Mouse (Mus musculus): ENCODE results near the gene Adam11. TPM values are rescaled to one million over a fixed set of nuclear protein-coding genes. Genes with fewer than 3 reads are reported as not detected.

The Adam11 gene
- polyA plus RNA-seq (2014; fragmentation: Illumina TruSeq; extraction: RNeasy Lipid Tissue Mini Kit (QIAGEN cat#74804)), result not detected

DNA sequence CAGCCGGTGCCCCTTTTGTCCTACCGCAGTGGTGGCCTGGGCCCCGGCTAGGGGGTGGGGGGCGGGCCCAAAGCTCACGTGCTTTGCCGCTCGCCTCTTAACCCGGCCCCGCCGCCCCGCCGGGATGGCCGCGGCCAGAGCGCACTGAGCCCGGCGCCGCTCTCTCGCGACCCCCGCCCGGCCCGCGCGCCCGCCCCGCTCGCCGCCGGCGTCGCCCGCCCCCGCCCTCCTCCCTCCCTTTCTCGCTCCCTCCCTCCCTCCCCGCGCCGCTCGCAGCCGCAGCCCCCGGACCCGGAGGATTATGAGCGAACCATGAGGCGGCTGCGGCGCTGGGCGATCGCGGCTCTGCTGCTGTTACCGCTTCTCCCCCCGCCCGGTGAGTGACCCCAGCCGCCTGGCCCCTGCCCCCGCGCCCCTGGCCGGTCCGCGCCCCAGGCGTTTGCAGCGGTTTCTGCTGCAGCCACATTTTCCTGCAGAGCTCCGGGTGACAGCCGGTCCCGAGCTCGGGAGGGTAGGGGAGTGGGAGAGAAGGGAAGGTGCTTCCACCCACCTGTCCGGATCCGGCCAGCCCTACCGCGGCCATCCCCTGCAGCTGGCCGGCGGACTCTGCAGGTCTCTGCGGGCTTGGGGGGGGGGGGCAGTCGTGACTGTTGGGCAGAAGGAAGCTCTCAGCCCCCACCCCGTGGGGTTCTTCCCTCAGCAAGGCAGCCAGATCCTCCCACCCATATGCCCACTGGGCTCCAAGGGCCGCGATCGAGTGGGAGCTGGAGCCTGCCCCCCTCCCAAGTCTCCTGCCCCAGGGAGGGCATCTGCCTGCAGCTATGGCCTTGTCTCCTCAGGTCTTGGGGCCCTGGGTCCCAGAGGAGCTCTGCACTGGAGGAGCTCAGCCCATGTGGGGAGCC lies at the start of gene Adam11:
TSS of gene Adam11 (plus strand) at position 131 of the 902 bp plus-strand sequence.

GRCm38 (mm10) chr11:102819021-102819782 lies 58.0 kb downstream of the Adam11 start, which contains the start of gene Gjc1:
Gene Gjc1, minus strand, starts transcription at chr11:102819700.

Other genes starting within 250 kb of the Adam11 start
- 27.2 TPM for gene Gpatch8, start 205.0 kb upstream of the Adam11 start, polyA plus RNA-seq (2014; fragmentation: Illumina TruSeq; extraction: RNeasy Lipid Tissue Mini Kit (QIAGEN cat#74804))
- gene Gm11627, start 182.0 kb upstream of the Adam11 start, polyA plus RNA-seq (2014; fragmentation: Illumina TruSeq; extraction: RNeasy Lipid Tissue Mini Kit (QIAGEN cat#74804)), result 3.2 TPM
- 7.6 TPM for gene Fzd2, start 157.0 kb upstream of the Adam11 start, polyA plus RNA-seq (2014; fragmentation: Illumina TruSeq; extraction: RNeasy Lipid Tissue Mini Kit (QIAGEN cat#74804))
- gene Meioc, start 97.7 kb upstream of the Adam11 start, polyA plus RNA-seq (2014; fragmentation: Illumina TruSeq; extraction: RNeasy Lipid Tissue Mini Kit (QIAGEN cat#74804)), result not detected
- 58.4 TPM for gene Ccdc43, start 63.7 kb upstream of the Adam11 start, polyA plus RNA-seq (2014; fragmentation: Illumina TruSeq; extraction: RNeasy Lipid Tissue Mini Kit (QIAGEN cat#74804))
- gene Gjc1, start 58.3 kb downstream of the Adam11 start, polyA plus RNA-seq (2014; fragmentation: Illumina TruSeq; extraction: RNeasy Lipid Tissue Mini Kit (QIAGEN cat#74804)), result 20.8 TPM
- gene Higd1b, start 74.4 kb downstream of the Adam11 start, polyA plus RNA-seq (2014; fragmentation: Illumina TruSeq; extraction: RNeasy Lipid Tissue Mini Kit (QIAGEN cat#74804)), result not detected
- 43.2 TPM for gene Eftud2, start 119.5 kb downstream of the Adam11 start, polyA plus RNA-seq (2014; fragmentation: Illumina TruSeq; extraction: RNeasy Lipid Tissue Mini Kit (QIAGEN cat#74804))
- 1.8 TPM for gene Ccdc103, start 119.8 kb downstream of the Adam11 start, polyA plus RNA-seq (2014; fragmentation: Illumina TruSeq; extraction: RNeasy Lipid Tissue Mini Kit (QIAGEN cat#74804))
- gene Fam187a, start 123.7 kb downstream of the Adam11 start, polyA plus RNA-seq (2014; fragmentation: Illumina TruSeq; extraction: RNeasy Lipid Tissue Mini Kit (QIAGEN cat#74804)), result not detected
- not detected for gene Gfap, start 139.5 kb downstream of the Adam11 start, polyA plus RNA-seq (2014; fragmentation: Illumina TruSeq; extraction: RNeasy Lipid Tissue Mini Kit (QIAGEN cat#74804))
- gene Kif18b, start 163.7 kb downstream of the Adam11 start, polyA plus RNA-seq (2014; fragmentation: Illumina TruSeq; extraction: RNeasy Lipid Tissue Mini Kit (QIAGEN cat#74804)), result 0.77 TPM
- not detected for gene C1ql1, start 185.2 kb downstream of the Adam11 start, polyA plus RNA-seq (2014; fragmentation: Illumina TruSeq; extraction: RNeasy Lipid Tissue Mini Kit (QIAGEN cat#74804))